Mouse (Mus musculus) forebrain, embryonic 16.5 days (tissue): ENCODE measurements around the gene Zfp473. TPM values are rescaled to one million over a fixed set of nuclear protein-coding genes. Genes with fewer than 3 reads are reported as not detected.
"Not testable (repeated sequence)": the region's sequence is repeated elsewhere in the genome, so short reads cannot be mapped to it uniquely, and the experiment has no call there.

ENCODE experiments used
- ATAC-seq: fragments of 200-750 bp; cut with Nextera tagmentation; 2 replicates; pipeline ENCODE4 v1.8.0; 2017; ENCODE audit warnings: mild to moderate bottlenecking, moderate library complexity
- H3K27ac ChIP-seq: fragments of 300-500 bp; sonication (generic); 2 replicates; pipeline ENCODE4 v1.5.1; 2014; ENCODE audit warnings: low read length, control low read depth
- H3K27me3 ChIP-seq: fragments of 300-500 bp; sonication (generic); replicated peaks from 2 replicates; pipeline ENCODE4 v1.6.1; 2014; ENCODE audit warnings: low read length; ENCODE audit not compliant: control insufficient read depth, insufficient read depth
- H3K36me3 ChIP-seq: fragments of 300-500 bp; sonication (generic); 2 replicates; pipeline ENCODE4 v1.6.1; 2014; ENCODE audit not compliant: control insufficient read depth, insufficient read depth
- H3K4me1 ChIP-seq: fragments of 300-500 bp; sonication (generic); replicated peaks from 2 replicates; pipeline ENCODE4 v1.6.1; 2014; ENCODE audit warnings: low read length; ENCODE audit not compliant: control insufficient read depth, insufficient read depth
- H3K4me2 ChIP-seq: fragments of 300-500 bp; sonication (generic); 2 replicates; pipeline ENCODE4 v1.6.1; 2014; ENCODE audit warnings: mild to moderate bottlenecking, low read length, control low read depth
- H3K4me3 ChIP-seq: fragments of 300-500 bp; sonication (generic); replicated peaks from 2 replicates; pipeline ENCODE4 v1.5.1; 2014; ENCODE audit warnings: mild to moderate bottlenecking, low read length, control low read depth
- H3K9ac ChIP-seq: fragments of 300-500 bp; sonication (generic); replicated peaks from 2 replicates; pipeline ENCODE4 v1.6.1; 2014; ENCODE audit warnings: low read depth, low read length, control low read depth
- H3K9me3 ChIP-seq: fragments of 300-500 bp; sonication (generic); 2 replicates; pipeline ENCODE4 v1.6.1; 2016; ENCODE audit warnings: low read length; ENCODE audit not compliant: control insufficient read depth
- WGBS: fragments of 180-500 bp; shearing (Covaris S2); extraction: QIAGEN DNeasy Blood & Tissue Kit; methylation state at CpG from one replicate; pipeline ENCODE4 v1.1.7; 2014; 5-methylcytosine and 5-hydroxymethylcytosine counted together
- polyA plus RNA-seq: library from polyadenylated mRNA; unstranded; fragments of >200 nt; fragmentation: Nextera tagmentation; extraction: Ambion mirVana; gene quantifications from 2 replicates; pipeline ENCODE4 v1.2.1, GENCODE M21; 2015

The Zfp473 gene
- polyA plus RNA-seq, 1 experiment from 2014 or later, result 1.1 TPM

DNA sequence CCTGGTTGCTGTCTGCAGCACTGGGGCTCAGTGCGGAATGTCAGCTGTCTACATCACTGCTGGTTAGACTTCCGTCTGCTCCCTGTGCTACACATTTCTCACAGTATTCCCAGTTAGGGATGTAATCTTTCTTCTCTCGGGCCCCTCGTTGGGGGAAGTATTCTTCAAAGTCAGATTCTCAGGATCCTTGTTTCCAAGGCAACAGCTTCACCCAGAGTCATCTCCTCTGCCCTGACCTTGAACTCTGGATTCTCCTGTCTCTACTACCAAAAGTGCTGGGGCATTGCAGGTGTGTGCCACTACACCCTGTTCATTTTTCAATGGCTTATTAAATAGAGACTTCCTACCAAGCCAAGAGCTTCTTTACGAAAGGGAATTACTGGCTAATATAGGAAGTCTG lies 23.7 kb downstream of the Zfp473 start:
- Histone ChIP-seq H3K27ac (no peak overlapping the region), H3K4me1 (no peaks in the 10 kb centered on the region), H3K27me3 (no peaks in the 10 kb centered on the region), H3K9ac (no peak overlapping the region), H3K36me3 (no peaks in the 10 kb centered on the region), H3K4me3 (no peak overlapping the region), H3K9me3 (no peaks in the 10 kb centered on the region), H3K4me2 (no peak overlapping the region)
- WGBS, result 69% methylated on average over 5 of the region's 5 CpGs
- ATAC-seq, result no peak

DNA sequence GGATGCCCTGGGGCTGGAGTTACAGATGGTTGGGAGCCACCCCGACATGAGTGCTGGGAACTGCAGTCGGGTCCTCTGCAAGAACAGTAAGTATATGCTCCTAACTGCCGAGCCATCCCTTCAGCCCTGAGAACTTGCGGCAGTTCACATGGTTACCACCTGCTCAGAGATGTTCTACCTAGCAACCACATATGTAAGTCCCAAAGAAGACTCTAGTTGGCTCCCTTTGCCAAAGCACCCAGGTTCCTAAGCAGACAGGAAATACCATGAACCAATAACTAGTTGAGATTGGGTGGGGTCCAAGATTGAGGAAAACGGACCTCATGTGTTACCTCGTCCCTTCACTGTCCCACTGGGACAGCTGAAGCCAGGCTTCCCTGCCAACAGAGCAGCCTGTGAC lies 24.5 kb downstream of the Zfp473 start:
- H3K27ac ChIP-seq, result no peak overlapping the region
- no peak overlapping the region for H3K9ac ChIP-seq
- no peaks in the 10 kb centered on the region for H3K27me3 ChIP-seq
- H3K4me1 ChIP-seq, result no peaks in the 10 kb centered on the region
- no peak for ATAC-seq
- H3K36me3 ChIP-seq, result no peaks in the 10 kb centered on the region
- H3K4me2 ChIP-seq, result no peak overlapping the region
- no peaks in the 10 kb centered on the region for H3K9me3 ChIP-seq
- WGBS, result 78% methylated on average over 6 of the region's 6 CpGs
- no peak overlapping the region for H3K4me3 ChIP-seq

DNA sequence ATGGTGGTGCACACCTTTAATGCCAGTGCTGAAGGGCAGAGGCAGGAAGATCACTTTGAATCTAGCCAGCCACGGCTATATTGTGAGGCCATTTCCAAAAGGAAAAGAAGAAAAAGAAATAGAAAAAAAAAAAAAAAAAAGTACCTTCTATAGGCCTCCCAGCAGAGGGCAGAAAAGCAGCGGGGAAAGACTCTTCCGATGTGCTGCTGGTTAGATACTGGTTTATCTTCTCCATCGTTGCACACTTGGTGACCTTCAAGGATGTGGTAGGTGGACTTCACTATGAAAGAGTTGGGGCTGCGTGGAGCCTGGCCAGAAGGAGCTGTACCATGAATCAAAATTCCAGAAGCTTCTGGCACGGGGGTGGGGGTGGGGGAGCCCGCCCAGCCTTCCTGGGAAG lies 26.5 kb downstream of the Zfp473 start:
- Histone ChIP-seq H3K27ac (no peak overlapping the region), H3K4me1 (no peaks in the 10 kb centered on the region), H3K9me3 (no peaks in the 10 kb centered on the region), H3K36me3 (no peaks in the 10 kb centered on the region), H3K4me3 (no peak overlapping the region), H3K4me2 (no peak overlapping the region), H3K9ac (no peak overlapping the region), H3K27me3 (no peaks in the 10 kb centered on the region)
- WGBS, result 19% methylated on average over 7 of the region's 7 CpGs
- no peak for ATAC-seq

DNA sequence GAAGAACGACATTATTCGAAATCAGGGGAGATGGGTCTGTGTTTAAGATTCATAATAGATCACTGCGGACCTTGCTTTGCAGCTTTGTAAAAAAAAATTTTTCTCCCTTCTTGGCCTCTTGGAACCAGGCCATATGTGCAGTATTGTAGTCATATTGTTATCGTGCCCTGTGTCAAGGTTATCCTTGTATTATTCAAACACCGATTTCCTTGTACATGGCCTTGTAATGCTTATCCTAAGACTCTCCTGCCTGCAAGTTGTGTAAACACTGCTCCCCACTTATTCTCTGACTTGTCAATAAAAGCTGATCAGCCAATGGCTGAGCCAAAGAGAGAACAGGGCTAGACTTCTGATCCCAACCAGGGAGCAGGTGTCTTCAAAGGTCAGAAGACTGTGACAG lies 28.8 kb downstream of the Zfp473 start:
- Histone ChIP-seq H3K36me3 (no peaks in the 10 kb centered on the region), H3K9me3 (no peaks in the 10 kb centered on the region), H3K4me2 (no peak overlapping the region), H3K27ac (no peak overlapping the region), H3K27me3 (no peaks in the 10 kb centered on the region), H3K9ac (no peak overlapping the region), H3K4me3 (no peak overlapping the region), H3K4me1 (no peaks in the 10 kb centered on the region)
- 85% methylated on average over 5 of the region's 5 CpGs for WGBS
- ATAC-seq, result no peak

DNA sequence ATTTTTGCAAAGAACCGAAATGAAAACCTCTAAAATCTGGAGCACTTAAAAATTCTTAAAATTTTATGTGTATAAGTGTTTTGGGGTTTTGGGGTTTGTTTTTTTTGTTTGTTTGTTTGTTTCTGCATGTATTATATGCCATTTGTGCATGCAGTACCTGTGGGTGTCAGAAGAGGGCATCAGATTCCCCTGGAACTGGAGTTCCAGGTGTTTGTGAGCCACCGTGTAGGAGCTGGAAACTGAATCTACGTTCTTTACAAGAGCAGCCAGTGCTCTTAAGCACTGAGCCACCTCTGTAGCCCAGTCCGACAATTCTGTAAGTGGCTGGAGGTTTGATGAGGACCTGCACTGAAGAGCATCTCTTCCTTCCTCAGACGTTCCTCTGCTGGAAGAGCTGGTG lies 41.0 kb downstream of the Zfp473 start:
- H3K4me3 ChIP-seq, result no peak overlapping the region
- no peak overlapping the region for H3K27ac ChIP-seq
- no peaks in the 10 kb centered on the region for H3K36me3 ChIP-seq
- H3K4me2 ChIP-seq, result no peak overlapping the region
- no peaks in the 10 kb centered on the region for H3K9me3 ChIP-seq
- 86% methylated on average over 5 of the region's 5 CpGs for WGBS
- no peak for ATAC-seq
- H3K9ac ChIP-seq, result no peak overlapping the region
- no peaks in the 10 kb centered on the region for H3K4me1 ChIP-seq
- H3K27me3 ChIP-seq, result no peaks in the 10 kb centered on the region

DNA sequence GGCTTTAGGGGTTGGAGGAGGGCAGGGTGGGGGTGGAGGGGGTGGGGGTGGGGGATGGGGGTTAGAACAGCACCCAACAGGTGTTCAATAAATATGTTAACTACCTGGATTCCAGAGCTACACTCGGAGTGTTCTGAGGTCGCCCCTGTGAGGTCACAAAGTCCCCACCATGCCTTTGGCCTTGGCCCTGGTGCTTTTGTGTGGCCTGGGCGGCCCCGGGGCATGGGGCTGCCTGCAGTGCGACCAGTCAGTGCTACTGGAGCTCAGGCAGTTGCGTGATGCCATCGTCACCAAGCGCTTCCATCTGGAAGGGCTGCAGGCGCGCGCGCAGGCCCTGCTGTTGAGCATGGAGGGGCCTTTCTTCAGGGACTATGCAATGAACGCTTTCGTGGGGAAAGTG lies 42.3 kb downstream of the Zfp473 start, which contains the start of gene Izumo2:
Izumo2 (plus strand) TSS at position 169 of the 400 bp plus-strand sequence.
- Histone ChIP-seq H3K27me3 (no peaks in the 10 kb centered on the region), H3K9ac (no peak within 1 kb of the TSS), H3K9me3 (no peaks in the 10 kb centered on the region), H3K27ac (no peak within 1 kb of the TSS), H3K4me3 (no peak within 1 kb of the TSS), H3K4me2 (no peak within 1 kb of the TSS), H3K36me3 (no peaks in the 10 kb centered on the region), H3K4me1 (no peaks in the 10 kb centered on the region)
- 75% methylated on average over 14 of the region's 14 CpGs for WGBS
- ATAC-seq, result no peak

DNA sequence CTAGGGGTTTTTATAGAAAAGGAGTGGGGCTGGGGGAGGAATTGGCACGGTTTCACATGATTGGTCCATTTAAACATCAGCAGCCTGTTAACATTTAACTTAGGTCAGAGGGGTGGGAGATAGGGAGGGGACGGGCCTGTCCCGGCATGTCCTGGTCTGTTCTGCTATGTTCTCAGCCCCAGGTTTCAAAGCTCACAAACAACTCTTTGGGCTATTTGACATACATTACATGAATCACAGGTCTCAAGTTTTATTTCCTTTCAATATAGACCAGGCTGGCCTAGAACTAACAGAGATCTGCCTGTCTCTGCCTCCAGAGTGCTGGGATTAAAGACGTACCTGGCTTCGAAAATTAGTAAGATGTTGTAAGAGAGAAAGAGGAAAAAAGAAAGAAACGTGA lies 42.8 kb downstream of the Zfp473 start:
- not testable (repeated sequence) for H3K27me3 ChIP-seq, H3K4me1 ChIP-seq, H3K4me3 ChIP-seq, H3K27ac ChIP-seq, H3K36me3 ChIP-seq, H3K9ac ChIP-seq, H3K4me2 ChIP-seq, ATAC-seq, H3K9me3 ChIP-seq
- 91% methylated on average over 5 of the region's 6 CpGs for WGBS

DNA sequence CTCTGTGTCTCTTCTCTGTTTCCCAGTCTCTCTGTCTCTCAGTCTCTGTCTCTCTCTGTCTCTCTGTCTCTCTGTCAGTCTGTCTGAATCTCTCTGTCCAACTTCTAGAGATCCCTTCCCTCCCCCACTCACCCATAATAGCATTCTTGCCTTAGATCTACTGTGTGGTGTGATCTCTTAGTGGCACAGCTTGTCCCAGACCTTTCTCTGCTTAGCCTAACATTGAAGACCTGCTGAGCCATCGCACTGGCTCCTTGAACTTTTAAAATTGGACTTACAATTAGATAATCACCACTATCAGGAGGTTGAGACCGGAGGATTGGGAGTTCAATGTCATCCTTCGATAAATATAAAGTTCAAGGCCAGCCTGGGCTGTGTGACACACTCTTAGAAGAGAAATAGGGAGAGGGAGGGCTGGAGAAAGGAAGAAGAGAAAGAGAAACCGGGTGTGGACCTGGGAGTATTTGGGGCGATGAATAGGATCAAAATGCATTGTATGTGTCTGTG lies 43.6 kb downstream of the Zfp473 start:
- H3K27me3 ChIP-seq, result no peaks in the 10 kb centered on the region
- H3K9me3 ChIP-seq, result no peaks in the 10 kb centered on the region
- no peaks in the 10 kb centered on the region for H3K4me1 ChIP-seq
- no peak for ATAC-seq
- no peaks in the 10 kb centered on the region for H3K36me3 ChIP-seq
- no peak overlapping the region for H3K4me3 ChIP-seq
- no peak overlapping the region for H3K9ac ChIP-seq
- no peak overlapping the region for H3K27ac ChIP-seq
- 91% methylated on average over 5 of the region's 5 CpGs for WGBS
- H3K4me2 ChIP-seq, result no peak overlapping the region

DNA sequence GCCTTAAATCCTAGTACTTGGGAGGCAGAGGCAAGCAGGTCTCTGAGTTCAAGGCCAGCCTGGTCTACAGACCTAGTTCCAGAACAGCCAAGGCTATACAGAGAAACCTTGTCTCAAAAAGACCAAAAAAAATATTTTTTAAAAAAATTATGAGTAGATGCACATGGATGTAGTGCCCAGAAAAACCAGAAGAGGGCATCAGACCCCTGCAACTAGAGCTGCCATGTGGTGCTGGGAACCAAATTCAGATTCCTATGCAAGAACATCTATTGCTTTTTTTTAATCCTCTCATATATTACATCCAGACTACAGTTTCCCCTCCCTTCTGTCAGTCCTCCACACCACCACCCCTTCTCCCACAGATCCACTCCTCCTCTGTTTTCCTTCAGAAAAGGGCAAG lies 44.5 kb downstream of the Zfp473 start:
- Histone ChIP-seq H3K36me3 (no peaks in the 10 kb centered on the region), H3K4me3 (no peak overlapping the region), H3K9me3 (no peaks in the 10 kb centered on the region), H3K27ac (no peak overlapping the region), H3K4me1 (0 out of 2 replicates have a peak, but pooled peaks cover 2% of the 10 kb centered on the region), H3K4me2 (no peak overlapping the region), H3K27me3 (no peaks in the 10 kb centered on the region), H3K9ac (no peak overlapping the region)
- no peak for ATAC-seq

DNA sequence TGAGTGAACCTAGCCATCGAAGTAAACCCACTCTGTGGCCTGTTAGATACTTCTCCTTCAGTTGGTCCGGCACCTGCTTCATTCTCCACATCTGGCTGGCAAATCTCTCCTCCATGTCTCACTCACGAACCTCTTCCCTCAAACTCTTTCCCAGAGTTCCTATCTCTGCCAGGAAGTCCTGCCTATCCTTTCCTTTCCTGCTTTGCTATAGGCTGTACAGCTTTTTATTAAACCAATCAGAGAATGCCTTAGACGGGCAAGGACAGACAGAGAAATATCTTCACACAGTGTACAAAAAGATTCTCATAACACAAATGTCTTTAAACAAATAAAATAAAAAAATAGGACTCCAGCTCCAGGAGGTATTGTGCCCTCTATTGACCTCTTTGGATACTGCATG lies 45.8 kb downstream of the Zfp473 start:
- no peak for ATAC-seq
- Histone ChIP-seq H3K9ac (no peak overlapping the region), H3K27me3 (no peaks in the 10 kb centered on the region), H3K4me2 (no peak overlapping the region), H3K4me3 (no peak overlapping the region), H3K9me3 (no peaks in the 10 kb centered on the region), H3K4me1 (0 out of 2 replicates have a peak, but pooled peaks cover 2% of the 10 kb centered on the region), H3K27ac (no peak overlapping the region), H3K36me3 (no peaks in the 10 kb centered on the region)
- 89% methylated on average over 4 of the region's 4 CpGs for WGBS
